Mouse (Mus musculus) heart, adult 11 months (tissue): ENCODE data around the gene Ankrd17.

Experiments
- DNase-seq: peaks from one replicate; pipeline ENCODE4 v3.0.0; 2022

The Ankrd17 gene

GRCm38 (mm10) chr5:90366121-90367066 lies at the start of gene Ankrd17:
Ankrd17 (minus strand) TSS chr5:90366577.
- peak; percentile 99 for DNase-seq

GRCm38 (mm10) chr5:90414925-90415295 lies 48.5 kb upstream of the Ankrd17 start:
- DNase-seq, result no peak

- no peak for DNase-seq
These were observed 48.0 kb upstream of the Ankrd17 start for GRCm38 (mm10) chr5:90414142-90414924.

- no peak for DNase-seq
These were observed 38.8 kb upstream of the Ankrd17 start for GRCm38 (mm10) chr5:90405210-90405609.

DNA sequence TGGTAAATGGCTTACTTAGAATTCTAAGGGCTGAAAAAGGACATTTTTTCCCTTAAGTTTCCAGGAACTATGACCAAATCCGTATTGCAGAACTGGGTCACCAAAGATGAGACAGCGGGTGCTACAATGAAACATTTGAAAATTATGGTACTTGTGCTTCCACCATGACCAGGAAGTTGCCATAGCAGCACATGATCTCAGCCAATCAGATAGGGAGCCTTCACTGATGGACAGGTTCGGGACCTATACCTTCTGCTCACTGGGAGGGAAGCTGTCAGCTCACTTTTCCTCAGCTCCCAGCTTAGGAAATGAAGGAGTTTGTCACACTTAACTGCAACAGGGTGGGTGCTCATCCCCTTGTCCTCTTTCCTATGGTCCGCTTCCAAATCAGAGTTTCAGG lies 30.4 kb upstream of the Ankrd17 start:
- DNase-seq, result no peak

- DNase-seq, result no peak
These were observed 27.9 kb upstream of the Ankrd17 start for GRCm38 (mm10) chr5:90394322-90394721.

DNA sequence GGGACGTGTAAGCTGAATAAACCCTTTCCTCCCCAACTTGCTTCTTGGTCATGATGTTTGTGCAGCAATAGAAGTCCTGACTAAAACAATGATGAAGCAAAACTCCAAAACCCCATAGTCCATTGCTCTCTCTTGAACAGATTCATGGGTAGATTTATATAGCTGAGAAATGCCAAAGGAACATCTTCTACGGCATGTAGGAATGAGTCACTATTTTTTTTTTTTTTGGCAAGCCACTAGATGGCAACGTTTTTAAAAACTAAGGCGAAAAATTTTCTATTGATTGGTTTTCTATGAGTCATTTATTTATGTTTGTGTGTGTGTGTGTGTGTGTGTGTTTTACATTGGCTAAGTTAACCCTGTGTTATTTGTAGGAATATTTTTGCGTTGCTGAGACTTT lies 27.4 kb upstream of the Ankrd17 start:
- no peak for DNase-seq

GRCm38 (mm10) chr5:90383080-90383479 lies 16.7 kb upstream of the Ankrd17 start:
- DNase-seq, result no peak

DNA sequence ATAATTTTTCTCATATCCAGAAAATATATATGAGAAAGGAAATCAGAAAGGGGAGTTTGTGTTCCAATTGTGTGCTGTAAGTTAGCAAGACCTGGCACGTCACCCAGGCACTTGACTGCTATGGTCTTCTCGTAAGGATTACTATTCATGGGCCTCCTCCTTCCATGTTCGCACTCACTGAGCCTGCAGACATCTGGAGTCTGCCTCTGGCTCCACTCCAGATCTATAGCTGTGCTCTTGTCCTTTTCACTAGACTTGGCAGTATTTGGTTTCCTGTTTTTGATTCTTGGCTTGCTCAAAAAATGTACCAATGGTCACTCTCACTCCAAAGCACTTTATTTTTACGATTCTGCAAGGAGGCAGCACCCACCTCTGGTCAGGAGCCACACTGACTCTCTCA lies 15.1 kb upstream of the Ankrd17 start:
- no peak for DNase-seq

GRCm38 (mm10) chr5:90373708-90374107 lies 7.3 kb upstream of the Ankrd17 start:
- no peak for DNase-seq

DNA sequence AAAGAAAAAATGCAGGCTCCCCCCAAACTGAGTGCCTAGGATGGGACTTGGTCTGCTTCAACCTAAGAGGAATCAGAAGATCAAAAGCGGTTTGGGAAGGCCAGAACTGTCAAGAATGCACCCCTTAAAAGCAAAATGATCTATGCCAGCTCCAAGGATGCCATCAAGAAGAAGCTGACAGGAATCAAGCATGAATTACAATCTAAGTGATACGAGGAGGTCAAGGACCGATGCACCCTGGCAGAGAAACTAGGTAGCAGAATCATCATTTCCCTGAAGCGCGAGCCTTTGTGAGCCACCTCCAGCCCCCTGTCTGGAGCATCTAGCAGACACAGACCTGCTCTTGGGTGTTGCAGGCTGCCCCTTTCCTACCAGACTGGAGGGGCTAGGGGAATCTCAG lies 4.0 kb upstream of the Ankrd17 start:
- DNase-seq, result no peak

GRCm38 (mm10) chr5:90367067-90367303 lies 608 bp upstream of the Ankrd17 start, which contains the start of gene Gm9958:
Gm9958 (plus strand) TSS chr5:90367204.
- DNase-seq, result no peak

GRCm38 (mm10) chr5:90365141-90365951 lies 1.0 kb downstream of the Ankrd17 start:
- DNase-seq, result peak; percentile 97

- DNase-seq, result peak; percentile 96
These were observed 1.9 kb downstream of the Ankrd17 start for GRCm38 (mm10) chr5:90364526-90364925.

DNA sequence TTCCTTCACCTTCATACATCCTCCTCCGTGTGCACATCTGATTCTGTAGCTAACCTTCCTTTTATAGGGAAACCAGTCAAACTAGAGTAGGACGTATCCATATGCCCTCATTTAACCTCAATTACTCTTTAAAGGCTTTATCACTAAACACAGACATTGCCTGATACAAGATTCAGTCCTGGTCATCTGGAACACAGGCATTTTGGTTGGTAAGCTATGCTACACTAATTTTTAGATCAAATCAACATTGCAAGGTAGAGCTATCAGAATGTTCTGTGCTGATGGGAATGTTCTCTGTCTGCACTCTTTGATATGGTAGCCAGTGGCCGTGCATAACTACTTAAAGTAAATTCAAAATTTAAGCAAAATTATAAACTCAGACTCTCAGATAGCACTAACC lies 10.6 kb downstream of the Ankrd17 start:
- DNase-seq, result peak; percentile 23

GRCm38 (mm10) chr5:90353552-90354317 lies 12.6 kb downstream of the Ankrd17 start:
- peak; percentile 70 for DNase-seq

- DNase-seq, result no peak
These were observed 19.5 kb downstream of the Ankrd17 start for GRCm38 (mm10) chr5:90346877-90347276.

GRCm38 (mm10) chr5:90340847-90341246 lies 25.5 kb downstream of the Ankrd17 start:
- DNase-seq, result no peak

GRCm38 (mm10) chr5:90339953-90340343 lies 26.4 kb downstream of the Ankrd17 start:
- no peak for DNase-seq

- peak; percentile 98 for DNase-seq
These were observed 27.0 kb downstream of the Ankrd17 start for GRCm38 (mm10) chr5:90339129-90339952.
